Mouse (Mus musculus) cortical plate, adult 2 months (tissue): ENCODE data around the gene Thada. TPM values are rescaled to one million over a fixed set of nuclear protein-coding genes. Genes with fewer than 3 reads are reported as not detected.

Experiments
- H3K27ac ChIP-seq: fragments of 200-500 bp; 2 replicates; pipeline ENCODE4 v1.5.1; 2012; ENCODE audit warnings: low read length, control low read depth, inconsistent platforms; ENCODE audit not compliant: insufficient read depth
- H3K4me1 ChIP-seq: fragments of 200-500 bp; 2 replicates; pipeline ENCODE4 v1.6.1; 2011; ENCODE audit warnings: low read length; ENCODE audit not compliant: control insufficient read depth, insufficient read depth
- H3K4me3 ChIP-seq: fragments of 200-500 bp; 2 replicates; pipeline ENCODE4 v1.5.1; 2011; ENCODE audit warnings: mild to moderate bottlenecking, low read length, control low read depth; ENCODE audit not compliant: insufficient read depth
- CTCF ChIP-seq: fragments of 200-500 bp; IDR thresholded peaks from 2 replicates; pipeline ENCODE4 v1.5.1; 2011; ENCODE audit warnings: mild to moderate bottlenecking, control low read depth, low read length; ENCODE audit not compliant: insufficient read depth; ENCODE audit errors: extremely low read depth
- POLR2A ChIP-seq: fragments of 200-500 bp; IDR thresholded peaks from 2 replicates; pipeline ENCODE4 v1.6.1; 2011; ENCODE audit warnings: mild to moderate bottlenecking, low read length, control low read depth; ENCODE audit not compliant: insufficient read depth; ENCODE audit errors: extremely low read depth
- polyA plus RNA-seq: library from polyadenylated mRNA; depleted of rRNA; stranded (reverse); fragments of >200 nt; gene quantifications from 2 replicates; pipeline ENCODE4 v1.2.3, GENCODE M21; 2012

The Thada gene
- polyA plus RNA-seq, 1 experiment = 5.2 TPM

DNA sequence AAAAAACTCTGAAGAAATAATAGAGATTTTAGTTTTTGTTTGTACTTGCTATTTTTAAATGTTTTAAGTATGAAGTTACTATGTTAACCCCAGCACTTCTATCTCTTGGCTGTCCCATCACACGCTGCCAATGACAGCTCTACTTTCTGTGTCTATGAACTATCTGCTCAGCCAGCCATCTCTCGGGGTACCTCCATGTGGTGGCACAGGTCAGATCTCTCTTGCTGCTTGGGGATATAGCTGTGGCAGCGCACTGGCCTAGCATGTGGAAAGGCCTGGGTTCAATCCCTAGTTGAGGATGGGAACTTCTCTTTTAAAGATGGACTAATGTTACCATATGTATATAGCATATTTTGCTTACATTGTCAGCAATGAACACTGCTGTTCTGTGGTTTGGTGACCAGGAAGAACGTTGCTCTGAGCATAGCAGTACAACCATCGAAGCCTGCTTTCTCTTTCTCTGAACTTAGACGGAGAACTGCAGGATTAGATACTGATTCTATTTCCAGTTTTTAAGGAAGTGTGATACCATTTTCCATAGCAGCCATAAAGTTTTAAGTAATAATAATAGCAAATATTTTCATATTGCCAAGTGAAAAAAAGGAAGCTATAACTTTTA is 198.4 kb downstream of the Thada start:
- TF ChIP-seq CTCF (no peak), POLR2A (no peak)

DNA sequence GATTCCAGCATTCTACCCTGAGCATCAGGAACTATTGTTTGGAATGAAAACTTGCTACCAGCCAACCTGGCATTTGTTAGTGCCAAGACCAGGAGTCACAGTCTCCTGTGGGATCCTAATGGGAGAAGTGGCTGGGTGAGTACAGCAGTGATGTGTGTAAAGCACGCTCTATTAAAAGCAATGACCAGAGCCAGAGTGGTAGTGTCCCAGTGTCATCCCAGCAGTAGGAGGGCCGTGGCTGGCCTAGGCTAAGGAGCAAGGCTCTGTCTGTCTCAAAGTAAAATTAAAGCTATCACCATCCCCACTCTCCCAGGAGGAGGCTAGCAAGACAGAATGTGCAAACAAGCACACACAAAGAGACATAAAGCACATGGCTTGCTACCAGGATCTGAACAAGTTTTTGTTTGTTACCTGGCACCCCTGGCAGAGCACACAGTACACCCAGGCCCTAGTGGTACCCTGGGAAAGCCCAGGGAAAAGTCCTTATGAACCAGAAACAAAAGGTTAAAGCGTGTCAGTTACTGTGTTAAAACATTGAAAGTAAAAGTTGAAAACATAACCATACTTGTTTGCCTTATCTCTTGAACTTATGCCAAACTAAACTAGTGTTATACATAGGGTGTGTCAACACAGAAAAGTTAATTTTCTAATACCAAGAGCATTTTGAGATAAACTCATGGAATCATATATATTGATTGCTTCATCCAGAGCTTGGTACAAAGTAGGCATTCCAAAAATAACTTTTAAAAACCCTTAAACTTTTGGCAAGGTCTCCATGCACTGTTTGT is 199.7 kb downstream of the Thada start:
- TF ChIP-seq CTCF (no peak), POLR2A (no peak)
- H3K4me1 ChIP-seq = peaks cover 6% of the 10 kb centered on the region; the same call in 1 of the 2 replicates

More for the DNA sequence above, 198.4 kb downstream of the Thada start:
- peaks cover 9% of the 10 kb centered on the region; the same call in 1 of the 2 replicates for H3K4me1 ChIP-seq
- no peak overlapping the region for H3K27ac ChIP-seq
- H3K4me3 ChIP-seq = no peak overlapping the region

DNA sequence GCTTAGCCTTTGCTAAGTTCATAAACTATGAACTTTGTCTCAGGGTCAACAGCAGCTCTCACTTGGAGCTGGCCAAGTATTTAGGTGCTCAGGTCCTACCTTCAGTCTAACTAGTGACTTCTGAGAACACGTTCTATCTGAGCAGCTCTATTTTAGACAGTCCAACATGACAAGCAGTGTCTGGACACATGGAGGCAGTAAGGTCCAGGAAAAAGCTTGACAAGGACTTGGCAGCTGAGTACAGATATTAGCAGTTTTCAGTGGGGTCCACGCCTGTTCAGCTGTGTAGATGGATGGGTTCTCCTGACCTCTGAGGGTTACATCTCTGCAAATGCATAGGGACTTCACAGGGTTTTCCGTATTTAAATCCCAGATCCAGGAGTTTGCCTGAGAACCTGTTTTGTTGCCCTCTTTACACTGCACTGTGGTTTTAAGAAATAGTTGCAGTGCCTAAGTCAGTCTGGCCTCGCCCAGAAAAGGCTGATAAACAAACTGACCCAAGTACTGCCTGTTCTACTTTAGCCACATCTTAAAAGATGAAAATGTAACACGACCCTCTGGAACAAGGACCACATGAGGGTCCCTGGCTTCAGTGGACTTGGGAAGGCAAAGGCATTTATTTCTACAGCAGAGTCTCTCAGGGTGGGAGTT is 200.4 kb downstream of the Thada start:
- Histone ChIP-seq H3K4me3 (no peak overlapping the region), H3K4me1 (peaks cover 6% of the 10 kb centered on the region; the same call in 1 of the 2 replicates), H3K27ac (no peak overlapping the region)
- TF ChIP-seq POLR2A (no peak), CTCF (peak; percentile 16; the same call in 1 of the 2 replicates)

More for the DNA sequence above, 199.7 kb downstream of the Thada start:
- Histone ChIP-seq H3K27ac (no peak overlapping the region), H3K4me3 (no peak overlapping the region)

DNA sequence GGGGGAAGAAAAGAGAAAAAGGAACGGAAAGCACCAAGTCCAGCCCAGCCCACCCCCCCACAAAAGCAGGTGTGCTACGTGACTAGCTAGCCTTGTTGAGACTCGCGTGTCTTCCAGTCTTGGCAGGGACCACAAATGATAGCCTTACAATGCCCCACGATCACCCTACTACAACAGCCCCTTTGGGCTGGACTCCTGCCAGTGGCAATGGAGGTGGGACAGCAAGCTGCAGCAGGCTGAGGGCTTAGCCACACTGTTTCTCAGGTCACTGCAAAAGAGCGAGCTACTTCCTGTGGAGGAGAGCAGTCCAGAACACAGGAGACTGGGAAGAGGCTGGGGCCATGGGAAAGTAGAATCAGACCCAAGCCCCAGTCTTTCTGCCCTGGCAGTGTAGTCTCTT is 201.7 kb downstream of the Thada start:
- TF ChIP-seq CTCF = no peak
- TF ChIP-seq POLR2A = no peak
- no peak overlapping the region for H3K4me3 ChIP-seq
- peaks cover 6% of the 10 kb centered on the region; the same call in 1 of the 2 replicates for H3K4me1 ChIP-seq

DNA sequence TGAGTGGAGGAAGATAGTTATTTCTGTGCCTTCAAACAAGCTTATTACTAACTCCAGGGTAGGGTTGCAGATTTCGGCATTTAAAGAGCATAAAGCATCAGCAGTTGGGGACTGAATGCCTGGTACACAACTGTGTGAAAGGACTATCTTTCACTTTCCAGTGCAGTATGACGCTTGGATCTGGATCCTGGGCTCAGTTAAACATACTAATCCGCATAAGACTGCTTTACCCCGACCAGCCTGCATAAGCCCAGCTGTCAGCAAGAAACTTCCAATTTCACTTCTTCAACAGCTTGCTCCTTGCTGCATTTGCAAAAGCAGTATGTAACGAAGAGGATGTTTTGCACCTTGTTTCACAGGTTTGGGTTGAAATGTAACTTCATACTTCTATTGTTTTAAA is 202.4 kb downstream of the Thada start:
- peaks cover 6% of the 10 kb centered on the region; the same call in 1 of the 2 replicates for H3K4me1 ChIP-seq
- TF ChIP-seq POLR2A (no peak), CTCF (no peak)
- no peak overlapping the region for H3K4me3 ChIP-seq
- no peak overlapping the region for H3K27ac ChIP-seq

More for the DNA sequence above, 201.7 kb downstream of the Thada start:
- H3K27ac ChIP-seq = no peak overlapping the region

DNA sequence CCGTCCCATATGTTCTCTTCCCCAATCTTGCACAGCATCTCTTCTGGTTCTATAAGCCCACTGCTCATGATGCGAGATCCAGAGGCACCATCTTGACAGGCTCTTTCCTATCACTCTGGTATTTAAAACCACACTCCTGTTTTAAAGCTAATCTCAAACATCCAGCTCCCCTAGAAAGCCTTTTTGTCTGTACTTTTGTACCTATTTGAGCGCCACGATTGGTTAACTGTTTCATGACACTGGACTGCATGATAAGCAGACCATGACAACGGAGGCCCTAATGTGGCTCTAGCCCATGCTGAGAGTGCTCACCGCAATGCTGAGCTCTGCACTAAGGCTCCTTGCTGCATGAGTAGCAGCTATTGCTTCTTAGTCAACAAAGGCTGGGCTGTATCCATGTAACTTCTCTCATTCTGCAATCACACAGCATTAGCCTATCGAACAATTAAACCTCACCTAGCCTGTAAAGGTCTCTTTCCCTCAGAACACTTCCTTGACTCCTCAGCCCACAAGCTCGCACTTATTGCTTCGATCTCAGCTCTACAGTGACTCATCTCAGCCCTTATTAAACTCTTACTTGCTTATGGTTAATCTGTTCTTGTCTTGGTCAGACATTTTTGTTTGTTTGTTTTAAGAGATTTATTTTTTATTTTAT is 203.6 kb downstream of the Thada start:
- Histone ChIP-seq H3K4me3 (no peak overlapping the region), H3K4me1 (peaks cover 11% of the 10 kb centered on the region; the same call in 1 of the 2 replicates), H3K27ac (no peak overlapping the region)
- TF ChIP-seq CTCF (no peak), POLR2A (no peak)

DNA sequence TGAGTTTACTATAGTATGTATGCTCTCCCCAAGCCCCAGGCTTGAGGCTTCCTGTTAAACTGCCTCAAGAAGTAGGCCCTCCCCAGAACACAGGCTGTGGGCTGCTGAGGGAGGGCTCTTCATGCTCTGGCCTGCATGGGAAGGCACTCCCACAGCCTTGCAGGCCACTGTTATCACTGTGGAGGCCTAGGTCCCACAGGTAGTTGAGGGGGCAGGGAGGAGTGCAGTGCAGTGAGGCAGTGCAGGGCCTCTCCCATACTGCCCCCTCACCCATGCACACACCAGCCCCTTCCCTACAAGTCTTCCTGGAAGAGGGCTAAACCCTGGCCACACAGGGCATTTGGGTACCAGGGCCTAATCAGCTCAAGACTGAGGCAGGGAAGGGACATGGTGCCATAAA is 205.0 kb downstream of the Thada start:
- Histone ChIP-seq H3K27ac (no peak overlapping the region), H3K4me1 (peaks cover 11% of the 10 kb centered on the region; the same call in 1 of the 2 replicates), H3K4me3 (no peak overlapping the region)
- TF ChIP-seq CTCF (no peak), POLR2A (no peak)

DNA sequence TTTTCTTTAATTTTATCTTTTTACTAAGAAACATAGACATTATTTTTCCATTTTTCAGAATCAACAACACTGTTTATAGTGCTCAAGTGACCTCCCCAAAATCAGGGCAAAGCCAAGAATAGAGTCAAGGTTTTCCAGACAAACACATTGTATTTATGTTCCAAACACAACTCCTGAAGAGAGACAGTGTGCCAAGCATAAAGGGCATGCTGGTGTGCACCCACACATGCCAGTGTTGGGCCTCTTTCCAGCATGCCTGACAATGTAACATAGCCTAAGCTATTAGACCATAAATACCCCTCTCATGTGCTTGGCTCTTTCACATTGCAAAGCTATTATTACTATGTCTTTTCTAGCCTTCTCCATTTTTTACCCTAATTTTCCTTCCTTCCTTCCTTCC is 205.8 kb downstream of the Thada start:
- H3K4me3 ChIP-seq = no peak overlapping the region
- no peak for TF ChIP-seq POLR2A
- TF ChIP-seq CTCF = no peak

More for the DNA sequence above, 205.8 kb downstream of the Thada start:
- Histone ChIP-seq H3K27ac (no peak overlapping the region), H3K4me1 (peaks cover 11% of the 10 kb centered on the region; the same call in 1 of the 2 replicates)
